Mouse (Mus musculus): ENCODE measurements around the gene Eml6. TPM values are rescaled to one million over a fixed set of nuclear protein-coding genes. Genes with fewer than 3 reads are reported as not detected.
"Not testable (repeated sequence)": the region's sequence is repeated elsewhere in the genome, so short reads cannot be mapped to it uniquely, and the experiment has no call there.

Gene Eml6
- total RNA-seq, 2 experiments from 2014 or later = 0.64 to 0.67 TPM

GRCm38 (mm10) chr11:29826001-29826400 is 199.8 kb downstream of the Eml6 start:
- no peak overlapping the region for H3K27ac ChIP-seq
- DNase-seq = no peak

GRCm38 (mm10) chr11:29825271-29825718 is 200.5 kb downstream of the Eml6 start, which contains the start of gene 4931440F15Rik:
Gene 4931440F15Rik, minus strand, starts transcription at chr11:29825668.
- DNase-seq; H3K27ac ChIP-seq; intact Hi-C loops (cut with DNase I): not testable (repeated sequence)
- H3K4me3 ChIP-seq = peak within 1 kb of the TSS; percentile 51

More at GRCm38 (mm10) chr11:29826001-29826400, 199.8 kb downstream of the Eml6 start:
- intact Hi-C loops (cut with DNase I) = no loop called here
- H3K4me3 ChIP-seq = no peak overlapping the region
- TF ChIP-seq CTCF (IDR thresholded peaks at IDR 0.05) = no peak

- H3K27ac ChIP-seq; intact Hi-C loops (cut with DNase I): not testable (repeated sequence)
- peak; percentile 34 for DNase-seq
- H3K4me3 ChIP-seq = peak overlapping the region; percentile 51
Measured at GRCm38 (mm10) chr11:29824474-29825270, 201.2 kb downstream of the Eml6 start.

- intact Hi-C loops (cut with DNase I) = no loop called here
- DNase-seq = no peak
- H3K4me3 ChIP-seq = no peak overlapping the region
- H3K27ac ChIP-seq = no peak overlapping the region
- no peak for TF ChIP-seq CTCF (IDR thresholded peaks at IDR 0.05)
Measured at GRCm38 (mm10) chr11:29823141-29823540, 202.7 kb downstream of the Eml6 start.

DNA sequence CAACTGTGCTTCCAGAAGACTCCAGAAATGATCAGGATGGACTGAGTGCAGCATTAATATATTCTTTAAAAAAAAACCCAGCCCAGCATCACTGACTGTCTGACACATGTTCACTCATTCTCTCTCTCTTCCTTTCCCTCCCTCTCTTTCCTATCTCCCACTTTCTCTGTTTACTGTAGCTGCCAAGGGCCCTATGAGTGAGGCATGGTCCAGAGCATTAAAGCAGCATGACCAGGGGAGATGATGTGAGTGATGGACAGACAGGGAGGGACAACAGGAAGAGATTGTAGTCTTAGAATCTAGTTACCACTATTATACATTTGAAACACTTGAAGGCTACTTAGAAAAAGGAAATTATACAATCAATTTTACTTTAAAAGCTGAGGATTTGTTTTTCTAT is 210.2 kb downstream of the Eml6 start:
- H3K4me3 ChIP-seq = no peak overlapping the region
- intact Hi-C loops (cut with DNase I) = no loop called here
- H3K27ac ChIP-seq = no peak overlapping the region
- no peak for DNase-seq
- no peak for TF ChIP-seq CTCF (IDR thresholded peaks at IDR 0.05)

DNA sequence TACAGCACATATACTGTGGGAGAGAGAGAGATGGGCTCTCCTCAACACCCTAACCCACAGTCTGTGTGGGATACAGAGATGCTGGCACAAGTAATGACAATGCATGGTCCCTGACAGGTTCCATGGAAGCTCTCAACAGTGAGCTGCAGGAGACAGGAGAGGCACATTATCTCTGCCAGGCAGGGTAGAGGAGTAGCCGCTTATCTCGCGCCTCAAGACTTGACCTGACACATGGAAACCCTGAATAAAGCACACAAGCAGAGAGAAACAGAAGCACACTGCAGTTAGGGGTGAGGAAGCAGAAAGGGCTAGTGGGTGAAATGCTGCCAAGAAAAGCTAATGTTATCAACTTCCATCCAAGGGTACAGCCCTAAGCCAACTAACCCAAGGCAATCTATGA is 210.6 kb downstream of the Eml6 start:
- peak overlapping the region; percentile 38; the same call in 1 of the 2 replicates for H3K27ac ChIP-seq

DNA sequence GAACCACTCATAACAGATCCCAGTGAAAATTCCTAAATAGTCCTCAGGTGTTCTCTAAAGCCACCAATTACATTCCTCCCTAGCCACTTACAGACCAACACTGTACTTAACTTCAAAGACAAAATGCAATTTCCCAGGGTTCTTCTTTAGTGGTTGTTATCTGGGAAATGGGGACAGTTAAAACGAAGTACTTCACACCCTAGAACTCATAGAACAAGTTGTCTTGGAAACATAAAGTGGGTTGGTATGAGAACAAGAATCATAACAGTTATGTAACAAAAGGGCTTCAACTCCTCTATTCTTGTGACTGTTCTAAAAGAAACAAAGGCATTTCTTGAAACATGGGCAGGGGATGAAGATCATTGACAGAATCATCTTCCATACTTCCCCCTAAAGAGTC is 212.6 kb downstream of the Eml6 start:
- H3K4me3 ChIP-seq = no peak overlapping the region
- TF ChIP-seq CTCF (IDR thresholded peaks at IDR 0.05) = no peak
- no peak overlapping the region for H3K27ac ChIP-seq
- no peak for DNase-seq
- intact Hi-C loops (cut with DNase I) = no loop called here

More for the DNA sequence above, 210.6 kb downstream of the Eml6 start:
- intact Hi-C loops (cut with DNase I) = no loop called here
- H3K4me3 ChIP-seq = no peak overlapping the region
- DNase-seq = no peak
- TF ChIP-seq CTCF (IDR thresholded peaks at IDR 0.05) = no peak

DNA sequence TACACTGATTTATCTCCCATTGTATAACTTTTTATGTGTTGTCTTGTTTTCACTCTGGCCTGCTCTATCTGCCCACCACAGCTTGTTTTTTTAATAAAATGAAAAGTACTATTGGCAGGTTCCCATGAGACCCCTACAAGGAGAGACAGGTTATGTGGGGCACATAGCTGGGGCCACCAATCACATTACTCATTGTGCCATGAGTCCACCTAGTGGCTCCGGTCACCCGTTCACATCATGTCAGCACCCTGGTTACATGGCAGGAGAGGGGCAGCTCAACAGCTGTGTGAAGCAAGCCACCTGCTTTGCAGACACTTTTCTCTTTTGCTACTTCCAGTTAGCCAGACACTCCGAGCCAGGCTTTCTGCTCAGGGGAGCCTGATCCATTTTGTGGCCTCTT is 213.4 kb downstream of the Eml6 start:
- TF ChIP-seq CTCF (IDR thresholded peaks at IDR 0.05) = no peak
- H3K4me3 ChIP-seq = no peak overlapping the region
- intact Hi-C loops (cut with DNase I) = no loop called here

GRCm38 (mm10) chr11:29810324-29810723 is 215.5 kb downstream of the Eml6 start:
- intact Hi-C loops (cut with DNase I) = no loop called here
- no peak for DNase-seq
- H3K27ac ChIP-seq = peak overlapping the region; percentile 94
- TF ChIP-seq CTCF (IDR thresholded peaks at IDR 0.05) = no peak
- no peak overlapping the region for H3K4me3 ChIP-seq

More for the DNA sequence above, 213.4 kb downstream of the Eml6 start:
- no peak for DNase-seq
- peak overlapping the region; percentile 94 for H3K27ac ChIP-seq

DNA sequence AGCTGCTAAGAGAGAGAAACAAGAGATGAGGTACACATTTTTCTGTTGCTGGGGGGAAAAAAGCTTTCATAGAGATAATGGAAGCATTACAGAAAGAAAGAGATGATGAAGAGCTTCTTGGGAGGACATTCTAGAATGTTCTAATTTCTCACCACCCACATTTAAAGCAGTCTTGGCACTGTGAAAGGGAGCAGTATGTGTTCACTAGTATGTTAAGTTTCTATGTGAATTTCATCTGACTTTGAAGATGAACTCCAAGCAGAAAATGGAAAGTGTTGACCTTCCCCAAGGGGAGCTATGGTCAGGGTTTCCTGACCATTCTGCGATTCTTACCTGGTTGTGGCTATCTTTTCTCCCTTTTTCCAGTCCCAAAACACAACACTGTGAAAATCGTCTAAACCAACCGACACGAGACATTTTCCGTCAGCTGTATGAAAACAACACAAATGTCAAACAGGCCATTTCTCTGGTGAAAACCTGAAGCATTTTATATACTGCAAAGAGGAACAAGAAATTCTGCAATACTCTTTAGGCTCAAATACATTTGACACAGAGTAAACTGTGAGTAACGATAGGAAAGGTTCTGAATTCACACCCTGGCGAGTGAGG is 216.7 kb downstream of the Eml6 start:
- intact Hi-C loops (cut with DNase I) = loop anchor here (2.0 kb wide), 1 partner anchor 90 kb away; no protein-coding TSS in a partner anchor
- Histone ChIP-seq H3K27ac (peak overlapping the region; percentile 94), H3K4me3 (peak overlapping the region; percentile 53)
- no peak for DNase-seq
- no peak for TF ChIP-seq CTCF (IDR thresholded peaks at IDR 0.05)

DNA sequence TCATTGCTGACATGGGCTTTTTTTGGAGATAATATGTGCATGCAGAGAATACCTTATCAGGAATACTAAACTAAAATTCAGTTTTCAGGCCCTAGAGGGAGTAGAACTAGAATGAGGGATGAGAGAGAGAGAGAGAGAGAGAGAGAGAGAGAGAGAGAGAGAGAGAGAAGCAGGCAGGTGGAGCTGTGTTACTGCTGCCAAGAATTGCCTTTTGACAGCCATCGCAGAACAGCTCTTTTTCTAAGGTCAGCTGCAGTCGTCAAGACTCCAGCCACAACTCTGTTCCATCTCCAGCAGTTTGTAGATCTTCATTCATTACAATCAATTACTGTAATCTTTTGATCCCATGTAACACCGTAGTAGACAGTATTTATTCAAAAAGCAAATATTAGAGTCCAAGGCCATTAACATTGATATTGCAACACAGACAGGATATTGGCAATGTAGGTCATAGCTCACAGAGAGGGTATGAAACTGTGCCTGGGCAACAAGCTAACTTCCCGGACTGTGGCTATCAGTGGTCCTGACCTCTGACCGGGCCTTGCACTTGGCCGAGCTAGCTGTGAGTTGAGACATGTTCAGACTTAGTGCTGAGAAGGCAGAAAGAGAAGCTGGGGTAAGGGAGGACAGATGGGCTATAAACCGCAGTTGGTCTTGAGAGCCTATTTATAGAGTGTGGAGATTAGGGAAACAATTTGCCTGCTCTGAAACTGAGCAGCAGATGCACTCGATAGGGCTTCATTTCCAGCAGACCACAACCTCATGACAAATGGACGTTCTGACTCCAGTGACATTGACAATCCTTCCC is 217.5 kb downstream of the Eml6 start:
- Histone ChIP-seq H3K27ac (peak overlapping the region; percentile 94), H3K4me3 (peak overlapping the region; percentile 53)
- no peak for TF ChIP-seq CTCF (IDR thresholded peaks at IDR 0.05)
- intact Hi-C loops (cut with DNase I) = loop anchor here (2.0 kb wide), 1 partner anchor 90 kb away; no protein-coding TSS in a partner anchor
- peak; percentile 88 for DNase-seq

DNA sequence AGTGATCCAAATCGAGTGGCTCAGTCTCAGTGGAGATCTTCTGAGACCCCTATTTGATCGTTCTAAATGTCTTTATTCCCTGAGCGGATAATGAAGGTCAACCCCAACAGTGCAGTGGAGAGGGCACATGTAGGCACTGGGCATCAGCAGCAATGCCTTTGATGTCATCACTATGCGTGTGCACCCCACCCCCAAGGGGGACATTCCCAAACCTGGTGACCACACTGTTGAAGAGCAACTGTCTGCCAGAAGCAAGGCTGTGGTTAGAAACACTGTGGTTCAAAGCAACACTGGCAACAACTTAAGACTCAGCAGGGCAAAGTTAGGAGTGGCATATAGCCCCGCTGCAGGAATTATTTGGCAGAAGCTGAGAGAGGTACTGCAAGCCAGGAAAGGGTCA is 218.5 kb downstream of the Eml6 start:
- TF ChIP-seq CTCF (IDR thresholded peaks at IDR 0.05) = no peak
- Histone ChIP-seq H3K4me3 (no peak overlapping the region), H3K27ac (peak overlapping the region; percentile 94)
- no peak for DNase-seq
- intact Hi-C loops (cut with DNase I) = no loop called here
